Mouse (Mus musculus) brain, embryonic 14.5 days (tissue): ENCODE data around the gene Sema4c.

Experiments used
- CTCF ChIP-seq: fragments of 200-500 bp; IDR thresholded peaks from 2 replicates; pipeline ENCODE4 v1.5.1; 2012; ENCODE audit warnings: inconsistent platforms, mild to moderate bottlenecking, moderate library complexity, borderline replicate concordance; ENCODE audit not compliant: insufficient read depth, insufficient read length; ENCODE audit errors: extremely low read depth
- POLR2A ChIP-seq: fragments of 200-500 bp; IDR thresholded peaks from 2 replicates; pipeline ENCODE4 v1.6.1; 2012; ENCODE audit warnings: mild to moderate bottlenecking, inconsistent platforms, borderline replicate concordance; ENCODE audit not compliant: poor library complexity, insufficient read depth, insufficient read length, severe bottlenecking; ENCODE audit errors: extremely low read depth

GRCm38 (mm10) chr1:36513310-36513709 lies 44.8 kb downstream of the Sema4c start:
- no peak for TF ChIP-seq CTCF
- no peak for TF ChIP-seq POLR2A
